Mouse (Mus musculus) embryonic facial prominence, embryonic 13.5 days (tissue): ENCODE results near the gene Scgb1c1. TPM values are rescaled to one million over a fixed set of nuclear protein-coding genes. Genes with fewer than 3 reads are reported as not detected.

Experiments
- ATAC-seq: fragments of 200-750 bp; cut with Nextera tagmentation; 2 replicates; pipeline ENCODE4 v1.8.0; 2017; ENCODE audit warnings: low read depth; ENCODE audit not compliant: insufficient number of reproducible peaks, insufficient read depth, low FRiP score, low TSS enrichment
- H3K27ac ChIP-seq: fragments of 300-500 bp; sonication (generic); 2 replicates; pipeline ENCODE4 v1.5.1; 2015; ENCODE audit warnings: moderate library complexity, mild to moderate bottlenecking, inconsistent platforms
- H3K27me3 ChIP-seq: fragments of 300-500 bp; sonication (generic); 2 replicates; pipeline ENCODE4 v1.6.1; 2015; ENCODE audit warnings: mild to moderate bottlenecking, inconsistent platforms
- H3K36me3 ChIP-seq: fragments of 300-500 bp; sonication (generic); 2 replicates; pipeline ENCODE4 v1.6.1; 2015; ENCODE audit warnings: mild to moderate bottlenecking, inconsistent platforms
- H3K4me1 ChIP-seq: fragments of 300-500 bp; sonication (generic); 2 replicates; pipeline ENCODE4 v1.6.1; 2015; ENCODE audit warnings: inconsistent platforms
- H3K4me2 ChIP-seq: fragments of 300-500 bp; sonication (generic); 2 replicates; pipeline ENCODE4 v1.6.1; 2015; ENCODE audit warnings: moderate library complexity, mild to moderate bottlenecking, inconsistent platforms
- H3K4me3 ChIP-seq: fragments of 300-500 bp; sonication (generic); 2 replicates; pipeline ENCODE4 v1.5.1; 2015; ENCODE audit warnings: mild to moderate bottlenecking, inconsistent platforms
- H3K9ac ChIP-seq: fragments of 300-500 bp; sonication (generic); 2 replicates; pipeline ENCODE4 v1.6.1; 2015; ENCODE audit warnings: mild to moderate bottlenecking, inconsistent platforms
- H3K9me3 ChIP-seq: fragments of 300-500 bp; sonication (generic); 2 replicates; pipeline ENCODE4 v1.6.1; 2016; ENCODE audit warnings: inconsistent platforms
- WGBS: fragments of 180-500 bp; shearing (Covaris S2); methylation state at CpG from one replicate; pipeline ENCODE4 v1.1.7; 2015; ENCODE audit warnings: mixed read lengths; 5-methylcytosine and 5-hydroxymethylcytosine counted together
- polyA plus RNA-seq: library from polyadenylated mRNA; unstranded; fragments of >200 nt; fragmentation: Nextera tagmentation; extraction: Ambion mirVana; gene quantifications from 2 replicates; pipeline ENCODE4 v1.2.1, GENCODE M21; 2015

Gene Scgb1c1
- polyA plus RNA-seq, 1 experiment from 2014 or later, result not detected

GRCm38 (mm10) chr7:140846676-140847075 is 1.3 kb downstream of the Scgb1c1 start:
- H3K27ac ChIP-seq, result no peak overlapping the region
- 81% methylated on average over 10 of the region's 10 CpGs for WGBS
- ATAC-seq, result no peak
- peaks cover 7% of the 10 kb centered on the region for H3K36me3 ChIP-seq
- peaks cover 3% of the 10 kb centered on the region; the same call in 1 of the 2 replicates for H3K4me1 ChIP-seq
- H3K4me2 ChIP-seq, result no peak overlapping the region
- no peak overlapping the region for H3K4me3 ChIP-seq
- H3K9ac ChIP-seq, result no peak overlapping the region
- peaks cover 27% of the 10 kb centered on the region for H3K27me3 ChIP-seq
- no peaks in the 10 kb centered on the region for H3K9me3 ChIP-seq

- 65% methylated on average over 11 of the region's 11 CpGs for WGBS
Measured at GRCm38 (mm10) chr7:140847755-140848580, 2.6 kb downstream of the Scgb1c1 start, which contains the start of gene Odf3. TSS of gene Odf3 (plus strand) at chr7:140847805.

GRCm38 (mm10) chr7:140848591-140848990 is 3.2 kb downstream of the Scgb1c1 start:
- peaks cover 3% of the 10 kb centered on the region; the same call in 1 of the 2 replicates for H3K4me1 ChIP-seq
- H3K9me3 ChIP-seq, result no peaks in the 10 kb centered on the region
- no peak overlapping the region for H3K4me2 ChIP-seq
- no peak overlapping the region for H3K27ac ChIP-seq
- H3K9ac ChIP-seq, result no peak overlapping the region
- peaks cover 26% of the 10 kb centered on the region for H3K36me3 ChIP-seq
- H3K4me3 ChIP-seq, result no peak overlapping the region
- H3K27me3 ChIP-seq, result peaks cover 9% of the 10 kb centered on the region
- WGBS, result 91% methylated on average over 10 of the region's 10 CpGs
- no peak for ATAC-seq

More at GRCm38 (mm10) chr7:140847755-140848580, 2.6 kb downstream of the Scgb1c1 start, which contains the start of gene Odf3:
- Histone ChIP-seq H3K9me3 (no peaks in the 10 kb centered on the region), H3K4me3 (no peak within 1 kb of the TSS), H3K27ac (no peak within 1 kb of the TSS), H3K4me2 (no peak within 1 kb of the TSS), H3K27me3 (peaks cover 15% of the 10 kb centered on the region), H3K36me3 (peaks cover 20% of the 10 kb centered on the region), H3K4me1 (peaks cover 3% of the 10 kb centered on the region; the same call in 1 of the 2 replicates), H3K9ac (no peak within 1 kb of the TSS)
- no peak for ATAC-seq

- Histone ChIP-seq H3K4me3 (no peak overlapping the region), H3K27ac (no peak overlapping the region), H3K27me3 (no peaks in the 10 kb centered on the region), H3K36me3 (peaks cover 37% of the 10 kb centered on the region), H3K9me3 (no peaks in the 10 kb centered on the region), H3K9ac (no peak overlapping the region), H3K4me1 (peaks cover 10% of the 10 kb centered on the region), H3K4me2 (no peak overlapping the region)
- no peak for ATAC-seq
- WGBS, result 94% methylated on average over 4 of the region's 4 CpGs
Measured at GRCm38 (mm10) chr7:140851916-140852315, 6.6 kb downstream of the Scgb1c1 start.

GRCm38 (mm10) chr7:140853386-140853785 is 8.0 kb downstream of the Scgb1c1 start:
- H3K4me3 ChIP-seq, result no peak overlapping the region
- peaks cover 18% of the 10 kb centered on the region for H3K4me1 ChIP-seq
- no peaks in the 10 kb centered on the region for H3K9me3 ChIP-seq
- WGBS, result 87% methylated on average over 9 of the region's 9 CpGs
- no peak overlapping the region for H3K9ac ChIP-seq
- H3K27ac ChIP-seq, result no peak overlapping the region
- H3K36me3 ChIP-seq, result peaks cover 39% of the 10 kb centered on the region
- no peaks in the 10 kb centered on the region for H3K27me3 ChIP-seq
- ATAC-seq, result no peak
- H3K4me2 ChIP-seq, result no peak overlapping the region

- WGBS, result 94% methylated on average over 18 of the region's 18 CpGs
- Histone ChIP-seq H3K36me3 (peaks cover 50% of the 10 kb centered on the region), H3K27ac (no peak overlapping the region), H3K4me1 (peaks cover 29% of the 10 kb centered on the region), H3K9ac (0 out of 2 replicates have a peak overlapping the region, but pooled peaks have one; percentile 95), H3K4me2 (peak overlapping the region; percentile 99), H3K27me3 (no peaks in the 10 kb centered on the region), H3K9me3 (no peaks in the 10 kb centered on the region), H3K4me3 (peak overlapping the region; percentile 83)
- ATAC-seq, result no peak
Measured at GRCm38 (mm10) chr7:140854483-140854882, 9.1 kb downstream of the Scgb1c1 start.

GRCm38 (mm10) chr7:140855181-140855580 is 9.8 kb downstream of the Scgb1c1 start:
- peak overlapping the region; percentile 83 for H3K4me3 ChIP-seq
- peak overlapping the region; percentile 99 for H3K4me2 ChIP-seq
- WGBS, result 72% methylated on average over 9 of the region's 9 CpGs
- H3K36me3 ChIP-seq, result peaks cover 56% of the 10 kb centered on the region
- H3K27ac ChIP-seq, result 0 out of 2 replicates have a peak overlapping the region, but pooled peaks have one; percentile 90
- no peaks in the 10 kb centered on the region for H3K27me3 ChIP-seq
- no peak for ATAC-seq
- peak overlapping the region; percentile 95 for H3K9ac ChIP-seq
- no peaks in the 10 kb centered on the region for H3K9me3 ChIP-seq
- H3K4me1 ChIP-seq, result peaks cover 34% of the 10 kb centered on the region

GRCm38 (mm10) chr7:140855860-140856784 is 10.8 kb downstream of the Scgb1c1 start, which contains the start of gene Gm45785:
TSS of gene Gm45785 (minus strand) at chr7:140856331.
- WGBS, result under 1% methylated on average over 51 of the region's 51 CpGs
- H3K27me3 ChIP-seq, result no peaks in the 10 kb centered on the region
- peak within 1 kb of the TSS; percentile 99 for H3K4me2 ChIP-seq
- H3K36me3 ChIP-seq, result peaks cover 64% of the 10 kb centered on the region
- H3K9me3 ChIP-seq, result no peaks in the 10 kb centered on the region
- peak within 1 kb of the TSS; percentile 83 for H3K4me3 ChIP-seq
- peak within 1 kb of the TSS; percentile 95 for H3K9ac ChIP-seq
- peak within 1 kb of the TSS; percentile 90 for H3K27ac ChIP-seq
- ATAC-seq, result peak; percentile 66
- H3K4me1 ChIP-seq, result peaks cover 36% of the 10 kb centered on the region

- Histone ChIP-seq H3K9ac (peak within 1 kb of the TSS; percentile 95), H3K9me3 (no peaks in the 10 kb centered on the region), H3K4me1 (peaks cover 36% of the 10 kb centered on the region), H3K36me3 (peaks cover 64% of the 10 kb centered on the region), H3K4me3 (peak within 1 kb of the TSS; percentile 83), H3K4me2 (peak within 1 kb of the TSS; percentile 99), H3K27me3 (no peaks in the 10 kb centered on the region), H3K27ac (peak within 1 kb of the TSS; percentile 90)
- peak; percentile 59 for ATAC-seq
- WGBS, result under 1% methylated on average over 50 of the region's 50 CpGs
Measured at GRCm38 (mm10) chr7:140856785-140857549, 11.6 kb downstream of the Scgb1c1 start, which contains the start of gene Ric8a. TSS of gene Ric8a (plus strand) at chr7:140856957.

GRCm38 (mm10) chr7:140857550-140858505 is 12.5 kb downstream of the Scgb1c1 start, which contains the start of gene Bet1l:
TSS of gene Bet1l (minus strand) at chr7:140857577.
- Histone ChIP-seq H3K4me1 (peaks cover 36% of the 10 kb centered on the region), H3K4me2 (peak within 1 kb of the TSS; percentile 99), H3K4me3 (peak within 1 kb of the TSS; percentile 83), H3K27ac (peak within 1 kb of the TSS; percentile 90), H3K9me3 (no peaks in the 10 kb centered on the region), H3K36me3 (peaks cover 64% of the 10 kb centered on the region), H3K27me3 (no peaks in the 10 kb centered on the region), H3K9ac (peak within 1 kb of the TSS; percentile 95)
- no peak for ATAC-seq
- 36% methylated on average over 40 of the region's 40 CpGs for WGBS
